In genomic region chr6:86569461-86569820, GRCm38 (mm10) we compare ENCODE assay signal across 8 mouse cellular contexts. TPM values are rescaled to one million over a fixed set of nuclear protein-coding genes. Genes with fewer than 3 reads are reported as not detected.
A peak's percentile ranks its signal among the peaks of the same experiment; 100 is the strongest.
DNase-seq lines count a peak whose midpoint lies in the region; ATAC-seq and TF ChIP-seq lines count a peak whose summit lies in the region.

No protein-coding gene starts in this region.

- peaks cover 7% of the 10 kb centered on the region; the same call in 1 of the 2 replicates for H3K4me1 ChIP-seq in embryonic facial prominence, embryonic 14.5 days (ENCODE audit: control insufficient read depth, insufficient read depth, low read length)
- no peaks in the 10 kb centered on the region for H3K4me1 ChIP-seq in kidney, adult 2 months (ENCODE audit: control insufficient read depth, insufficient read depth, low read length)

- peak; percentile 80 for ATAC-seq in embryonic facial prominence, embryonic 14.5 days (ENCODE audit: low read depth)
- peak; percentile 38 for ATAC-seq in megakaryocyte progenitor cell, adult 5-6 weeks (replicated peaks; ENCODE audit: poor library complexity)

- 58% methylated on average over 3 of the region's 3 CpGs for WGBS in embryonic facial prominence, embryonic 14.5 days
- WGBS in kidney, adult 2 months, result 47% methylated on average over 3 of the region's 3 CpGs

- TF ChIP-seq CTCF in kidney, adult 2 months (conservative IDR thresholded peaks at IDR 0.05; ENCODE audit: insufficient read depth, insufficient read length, low read depth, low read length), result no peak

- H3K36me3 ChIP-seq in embryonic facial prominence, embryonic 14.5 days (ENCODE audit: control insufficient read depth, insufficient read depth, low read length), result peaks cover 17% of the 10 kb centered on the region
- 0 out of 2 replicates have a peak, but pooled peaks cover 2% of the 10 kb centered on the region for H3K36me3 ChIP-seq in kidney, adult 2 months (ENCODE audit: control insufficient read depth, insufficient read depth, low read length)

- no peak overlapping the region for H3K27ac ChIP-seq in embryonic facial prominence, embryonic 14.5 days (replicated peaks; ENCODE audit: low read depth, low read length)
- H3K27ac ChIP-seq in kidney, adult 2 months (ENCODE audit: insufficient read depth, low read depth, low read length), result no peak overlapping the region

- H3K4me3 ChIP-seq in embryonic facial prominence, embryonic 14.5 days (ENCODE audit: low read depth, low read length), result no peak overlapping the region
- no peak overlapping the region for H3K4me3 ChIP-seq in kidney, adult 2 months (ENCODE audit: insufficient read depth, low read depth, low read length)

- TF ChIP-seq POLR2A in kidney, adult 2 months (IDR thresholded peaks at IDR 0.05; ENCODE audit: low read depth, low read length), result no peak

- no peaks in the 10 kb centered on the region for H3K9me3 ChIP-seq in embryonic facial prominence, embryonic 14.5 days (ENCODE audit: control insufficient read depth, low read length)

- no peak overlapping the region for H3K9ac ChIP-seq in embryonic facial prominence, embryonic 14.5 days (ENCODE audit: low read depth, low read length)

- no peak overlapping the region for H3K4me2 ChIP-seq in embryonic facial prominence, embryonic 14.5 days (ENCODE audit: low read depth, low read length)

- H3K27me3 ChIP-seq in embryonic facial prominence, embryonic 14.5 days (replicated peaks; ENCODE audit: control insufficient read depth, insufficient read depth, low read length), result no peaks in the 10 kb centered on the region
- H3K27me3 ChIP-seq in kidney, adult 2 months (replicated peaks; ENCODE audit: control insufficient read depth, insufficient read depth, low read length), result no peaks in the 10 kb centered on the region

- DNase-seq in adrenal gland, postnatal 10 days, result peak; percentile 63
- no peak for DNase-seq in adrenal gland, postnatal 4 days (ENCODE audit: low spot score in 2 of 2)
- peak; percentile 78 for DNase-seq in 416B (ENCODE audit: low read depth)
- DNase-seq in embryonic facial prominence, embryonic 14.5 days (ENCODE audit: low spot score), result peak; percentile 63
- DNase-seq in kidney, adult 2 months, result peak; percentile 53
- DNase-seq in frontal cortex, postnatal 14 days (ENCODE audit: low spot score in 2 of 2), result no peak
- no peak for DNase-seq in embryo, embryonic 10.5 days (ENCODE audit: low spot score)

RNA-seq across cellular contexts. Expression of gene Pcbp1, which starts 43.3 kb away (rescaled TPM):
- total RNA-seq in adrenal gland, postnatal 10 days (2021), result 100 to 1,000 TPM; 233 to 243 TPM
- total RNA-seq in adrenal gland, postnatal 4 days (2021), result 100 to 1,000 TPM; 273 to 288 TPM
- 397 and 402 TPM in 2 replicates for polyA plus RNA-seq in embryonic facial prominence, embryonic 14.5 days (2014; fragmentation: Nextera tagmentation; extraction: Ambion mirVana)
- 165 and 166 TPM in 2 replicates for polyA plus RNA-seq in kidney, adult 2 months (2012; rRNA removed)
- total RNA-seq in megakaryocyte progenitor cell, adult 5-6 weeks (2015), result 333 and 352 TPM in 2 replicates
- 107 and 114 TPM in 2 replicates for total RNA-seq in megakaryocyte progenitor cell, adult 5-6 weeks (2017)

RNA-seq across cellular contexts. Expression of gene Asprv1, which starts 58.5 kb away (rescaled TPM):
- 1 to 10 TPM in 1 of 2 experiments, under 1 TPM in 1; 0.60 to 1.1 TPM for total RNA-seq in adrenal gland, postnatal 10 days (2021)
- total RNA-seq in adrenal gland, postnatal 4 days (2021), result 1 to 10 TPM in 1 of 2 experiments, under 1 TPM in 1; 0.99 to 1.1 TPM
- 37.1 and 74.1 TPM in 2 replicates for polyA plus RNA-seq in embryonic facial prominence, embryonic 14.5 days (2014; fragmentation: Nextera tagmentation; extraction: Ambion mirVana)
- 0.10 and 0.33 TPM in 2 replicates for polyA plus RNA-seq in kidney, adult 2 months (2012; rRNA removed)
- total RNA-seq in megakaryocyte progenitor cell, adult 5-6 weeks (2015), result 1.3 and 1.9 TPM in 2 replicates
- 0.98 and 1.5 TPM in 2 replicates for total RNA-seq in megakaryocyte progenitor cell, adult 5-6 weeks (2017)

Comparison
In these comparisons a context has a peak if more than half of its experiments do, and no peak if none do; other contexts are left out.
1. DNase-seq: peak in adrenal gland, postnatal 10 days (single experiment), 416B (single experiment), embryonic facial prominence, embryonic 14.5 days (single experiment) and kidney, adult 2 months (single experiment); none in adrenal gland, postnatal 4 days (0 of 2), frontal cortex, postnatal 14 days (0 of 2) and embryo, embryonic 10.5 days (single experiment).